Mouse (Mus musculus): ENCODE results near the gene Bnc2.

Bnc2 gene

GRCm38 (mm10) chr4:84317421-84317820, 357.7 kb downstream of the Bnc2 start:
- DNase-seq (ENCODE audit: low spot score) = no peak

- DNase-seq (ENCODE audit: low spot score) = no peak
Observed at GRCm38 (mm10) chr4:84311371-84311770, 363.7 kb downstream of the Bnc2 start.

- DNase-seq (ENCODE audit: low spot score) = no peak
Observed at GRCm38 (mm10) chr4:84310851-84311250, 364.2 kb downstream of the Bnc2 start.

GRCm38 (mm10) chr4:84308226-84308862, 366.7 kb downstream of the Bnc2 start:
- no peak for DNase-seq (ENCODE audit: low spot score)

GRCm38 (mm10) chr4:84306928-84307606, 368.0 kb downstream of the Bnc2 start:
- no peak for DNase-seq (ENCODE audit: low spot score)

GRCm38 (mm10) chr4:84302949-84303348, 372.1 kb downstream of the Bnc2 start:
- no peak for DNase-seq (ENCODE audit: low spot score)

- DNase-seq (ENCODE audit: low spot score) = no peak
Observed at GRCm38 (mm10) chr4:84285153-84285552, 389.9 kb downstream of the Bnc2 start.

GRCm38 (mm10) chr4:84282651-84283050, 392.4 kb downstream of the Bnc2 start:
- DNase-seq (ENCODE audit: low spot score) = no peak

- no peak for DNase-seq (ENCODE audit: low spot score)
Observed at GRCm38 (mm10) chr4:84278156-84278555, 396.9 kb downstream of the Bnc2 start.

GRCm38 (mm10) chr4:84276081-84276480, 399.0 kb downstream of the Bnc2 start:
- DNase-seq (ENCODE audit: low spot score) = no peak

- no peak for DNase-seq (ENCODE audit: low spot score)
Observed at GRCm38 (mm10) chr4:84274158-84274557, 400.9 kb downstream of the Bnc2 start.

- DNase-seq (ENCODE audit: low spot score) = no peak
Observed at GRCm38 (mm10) chr4:84272867-84273266, 402.2 kb downstream of the Bnc2 start.

- DNase-seq (ENCODE audit: low spot score) = no peak
Observed at GRCm38 (mm10) chr4:84269845-84270244, 405.2 kb downstream of the Bnc2 start.

GRCm38 (mm10) chr4:84247356-84247755, 427.7 kb downstream of the Bnc2 start:
- DNase-seq (ENCODE audit: low spot score) = no peak

GRCm38 (mm10) chr4:84232346-84232745, 442.7 kb downstream of the Bnc2 start:
- DNase-seq (ENCODE audit: low spot score) = no peak

GRCm38 (mm10) chr4:84231251-84231650, 443.8 kb downstream of the Bnc2 start:
- no peak for DNase-seq (ENCODE audit: low spot score)

GRCm38 (mm10) chr4:84229189-84229960, 445.7 kb downstream of the Bnc2 start:
- no peak for DNase-seq (ENCODE audit: low spot score)

GRCm38 (mm10) chr4:84228551-84228950, 446.5 kb downstream of the Bnc2 start:
- DNase-seq (ENCODE audit: low spot score) = no peak

All from urinary bladder, postnatal 14 days (tissue).